Mouse (Mus musculus) forebrain, embryonic 16.5 days (tissue): ENCODE data around the gene Ptger3. TPM values are rescaled to one million over a fixed set of nuclear protein-coding genes. Genes with fewer than 3 reads are reported as not detected.

Experiments used
- ATAC-seq: fragments of 200-750 bp; cut with Nextera tagmentation; 2 replicates; pipeline ENCODE4 v1.8.0; 2017; ENCODE audit warnings: mild to moderate bottlenecking, moderate library complexity
- H3K27ac ChIP-seq: fragments of 300-500 bp; sonication (generic); 2 replicates; pipeline ENCODE4 v1.5.1; 2014; ENCODE audit warnings: low read length, control low read depth
- H3K27me3 ChIP-seq: fragments of 300-500 bp; sonication (generic); replicated peaks from 2 replicates; pipeline ENCODE4 v1.6.1; 2014; ENCODE audit warnings: low read length; ENCODE audit not compliant: control insufficient read depth, insufficient read depth
- H3K36me3 ChIP-seq: fragments of 300-500 bp; sonication (generic); 2 replicates; pipeline ENCODE4 v1.6.1; 2014; ENCODE audit not compliant: control insufficient read depth, insufficient read depth
- H3K4me1 ChIP-seq: fragments of 300-500 bp; sonication (generic); replicated peaks from 2 replicates; pipeline ENCODE4 v1.6.1; 2014; ENCODE audit warnings: low read length; ENCODE audit not compliant: control insufficient read depth, insufficient read depth
- H3K4me2 ChIP-seq: fragments of 300-500 bp; sonication (generic); 2 replicates; pipeline ENCODE4 v1.6.1; 2014; ENCODE audit warnings: mild to moderate bottlenecking, low read length, control low read depth
- H3K4me3 ChIP-seq: fragments of 300-500 bp; sonication (generic); replicated peaks from 2 replicates; pipeline ENCODE4 v1.5.1; 2014; ENCODE audit warnings: mild to moderate bottlenecking, low read length, control low read depth
- H3K9ac ChIP-seq: fragments of 300-500 bp; sonication (generic); replicated peaks from 2 replicates; pipeline ENCODE4 v1.6.1; 2014; ENCODE audit warnings: low read depth, low read length, control low read depth
- H3K9me3 ChIP-seq: fragments of 300-500 bp; sonication (generic); 2 replicates; pipeline ENCODE4 v1.6.1; 2016; ENCODE audit warnings: low read length; ENCODE audit not compliant: control insufficient read depth
- WGBS: fragments of 180-500 bp; shearing (Covaris S2); extraction: QIAGEN DNeasy Blood & Tissue Kit; methylation state at CpG from one replicate; pipeline ENCODE4 v1.1.7; 2014; 5-methylcytosine and 5-hydroxymethylcytosine counted together
- polyA plus RNA-seq: library from polyadenylated mRNA; unstranded; fragments of >200 nt; fragmentation: Nextera tagmentation; extraction: Ambion mirVana; gene quantifications from 2 replicates; pipeline ENCODE4 v1.2.1, GENCODE M21; 2015

Ptger3 gene
- polyA plus RNA-seq, 1 experiment from 2014 or later: 4.3 TPM

- ATAC-seq: no peak
- Histone ChIP-seq H3K36me3 (no peaks in the 10 kb centered on the region), H3K4me1 (no peaks in the 10 kb centered on the region), H3K9ac (no peak overlapping the region), H3K9me3 (no peaks in the 10 kb centered on the region), H3K27ac (no peak overlapping the region), H3K4me2 (no peak overlapping the region), H3K27me3 (no peaks in the 10 kb centered on the region), H3K4me3 (no peak overlapping the region)
- WGBS: 77% methylated on average over 2 of the region's 2 CpGs
These were observed 12.7 kb downstream of the Ptger3 start for GRCm38 (mm10) chr3:157579376-157579775.

- Histone ChIP-seq H3K4me2 (no peak overlapping the region), H3K4me1 (no peaks in the 10 kb centered on the region), H3K27me3 (no peaks in the 10 kb centered on the region), H3K9me3 (no peaks in the 10 kb centered on the region), H3K27ac (no peak overlapping the region), H3K9ac (no peak overlapping the region), H3K4me3 (no peak overlapping the region), H3K36me3 (no peaks in the 10 kb centered on the region)
- WGBS: 78% methylated on average over 4 of the region's 4 CpGs
- ATAC-seq: no peak
These were observed 13.6 kb downstream of the Ptger3 start for GRCm38 (mm10) chr3:157580299-157580698.

- 21% methylated on average over 2 of the region's 2 CpGs for WGBS
These were observed 15.1 kb downstream of the Ptger3 start for GRCm38 (mm10) chr3:157581755-157582154.

GRCm38 (mm10) chr3:157582626-157583405 lies 16.1 kb downstream of the Ptger3 start:
- no peak overlapping the region for H3K9ac ChIP-seq
- H3K36me3 ChIP-seq: no peaks in the 10 kb centered on the region
- no peak overlapping the region for H3K27ac ChIP-seq
- no peaks in the 10 kb centered on the region for H3K4me1 ChIP-seq
- no peaks in the 10 kb centered on the region for H3K9me3 ChIP-seq
- no peak overlapping the region for H3K4me2 ChIP-seq
- H3K27me3 ChIP-seq: no peaks in the 10 kb centered on the region
- ATAC-seq: no peak
- 29% methylated on average over 5 of the region's 5 CpGs for WGBS
- no peak overlapping the region for H3K4me3 ChIP-seq

More at GRCm38 (mm10) chr3:157581755-157582154, 15.1 kb downstream of the Ptger3 start:
- H3K9ac ChIP-seq: no peak overlapping the region
- no peaks in the 10 kb centered on the region for H3K9me3 ChIP-seq
- no peak overlapping the region for H3K4me2 ChIP-seq
- H3K27ac ChIP-seq: no peak overlapping the region
- H3K4me3 ChIP-seq: no peak overlapping the region
- no peaks in the 10 kb centered on the region for H3K4me1 ChIP-seq
- H3K27me3 ChIP-seq: no peaks in the 10 kb centered on the region
- no peak for ATAC-seq
- H3K36me3 ChIP-seq: no peaks in the 10 kb centered on the region

- Histone ChIP-seq H3K9ac (no peak overlapping the region), H3K4me2 (no peak overlapping the region), H3K27ac (no peak overlapping the region), H3K36me3 (no peaks in the 10 kb centered on the region), H3K4me3 (no peak overlapping the region), H3K4me1 (no peaks in the 10 kb centered on the region), H3K27me3 (no peaks in the 10 kb centered on the region), H3K9me3 (no peaks in the 10 kb centered on the region)
- 84% methylated on average over 7 of the region's 7 CpGs for WGBS
- ATAC-seq: no peak
These were observed 31.2 kb downstream of the Ptger3 start for GRCm38 (mm10) chr3:157597837-157598379.

- 72% methylated on average over 6 of the region's 6 CpGs for WGBS
- H3K27ac ChIP-seq: no peak overlapping the region
- no peaks in the 10 kb centered on the region for H3K36me3 ChIP-seq
- no peaks in the 10 kb centered on the region for H3K27me3 ChIP-seq
- H3K4me3 ChIP-seq: no peak overlapping the region
- H3K4me2 ChIP-seq: no peak overlapping the region
- no peaks in the 10 kb centered on the region for H3K4me1 ChIP-seq
- ATAC-seq: no peak
- H3K9me3 ChIP-seq: no peaks in the 10 kb centered on the region
- no peak overlapping the region for H3K9ac ChIP-seq
These were observed 38.2 kb downstream of the Ptger3 start for GRCm38 (mm10) chr3:157604684-157605410.

- Histone ChIP-seq H3K9ac (no peak overlapping the region), H3K27me3 (no peaks in the 10 kb centered on the region), H3K4me1 (no peaks in the 10 kb centered on the region), H3K36me3 (no peaks in the 10 kb centered on the region), H3K9me3 (no peaks in the 10 kb centered on the region), H3K4me2 (no peak overlapping the region), H3K4me3 (no peak overlapping the region), H3K27ac (no peak overlapping the region)
- no peak for ATAC-seq
These were observed 38.7 kb downstream of the Ptger3 start for GRCm38 (mm10) chr3:157605411-157605740.

- 38% methylated on average over 1 of the region's 1 CpGs for WGBS
- no peak overlapping the region for H3K27ac ChIP-seq
- H3K4me3 ChIP-seq: no peak overlapping the region
- no peaks in the 10 kb centered on the region for H3K9me3 ChIP-seq
- no peaks in the 10 kb centered on the region for H3K4me1 ChIP-seq
- no peaks in the 10 kb centered on the region for H3K27me3 ChIP-seq
- H3K36me3 ChIP-seq: no peaks in the 10 kb centered on the region
- no peak overlapping the region for H3K9ac ChIP-seq
- ATAC-seq: no peak
- no peak overlapping the region for H3K4me2 ChIP-seq
These were observed 46.9 kb downstream of the Ptger3 start for GRCm38 (mm10) chr3:157613542-157613941.

GRCm38 (mm10) chr3:157616949-157617348 lies 50.3 kb downstream of the Ptger3 start:
- Histone ChIP-seq H3K27me3 (no peaks in the 10 kb centered on the region), H3K9ac (no peak overlapping the region), H3K4me2 (no peak overlapping the region), H3K4me3 (no peak overlapping the region), H3K9me3 (no peaks in the 10 kb centered on the region), H3K4me1 (no peaks in the 10 kb centered on the region), H3K27ac (no peak overlapping the region), H3K36me3 (no peaks in the 10 kb centered on the region)
- no peak for ATAC-seq
